Mouse (Mus musculus) hindbrain, embryonic 16.5 days (tissue): ENCODE measurements around the gene Epyc. TPM values are rescaled to one million over a fixed set of nuclear protein-coding genes. Genes with fewer than 3 reads are reported as not detected.

Experiments used
- ATAC-seq: fragments of 200-750 bp; cut with Nextera tagmentation; 2 replicates; pipeline ENCODE4 v1.8.0; 2017; ENCODE audit warnings: moderate TSS enrichment, moderate library complexity
- H3K27ac ChIP-seq: fragments of 300-500 bp; sonication (generic); 2 replicates; pipeline ENCODE4 v1.5.1; 2014; ENCODE audit warnings: low read depth, mild to moderate bottlenecking, control low read depth, low read length, moderate library complexity
- H3K27me3 ChIP-seq: fragments of 300-500 bp; sonication (generic); replicated peaks from 2 replicates; pipeline ENCODE4 v1.6.1; 2014; ENCODE audit warnings: low read length; ENCODE audit not compliant: control insufficient read depth, insufficient read depth
- H3K36me3 ChIP-seq: fragments of 300-500 bp; sonication (generic); 2 replicates; pipeline ENCODE4 v1.6.1; 2014; ENCODE audit warnings: mild to moderate bottlenecking, low read length, moderate library complexity, mixed read lengths; ENCODE audit not compliant: control insufficient read depth, insufficient read depth
- H3K4me1 ChIP-seq: fragments of 300-500 bp; sonication (generic); 2 replicates; pipeline ENCODE4 v1.6.1; 2014; ENCODE audit warnings: low read depth, low read length; ENCODE audit not compliant: control insufficient read depth, insufficient read depth
- H3K4me2 ChIP-seq: fragments of 300-500 bp; sonication (generic); 2 replicates; pipeline ENCODE4 v1.6.1; 2014; ENCODE audit warnings: mild to moderate bottlenecking, low read length, control low read depth, moderate library complexity
- H3K4me3 ChIP-seq: fragments of 300-500 bp; sonication (generic); 2 replicates; pipeline ENCODE4 v1.5.1; 2014; ENCODE audit warnings: mild to moderate bottlenecking, low read length, control low read depth, moderate library complexity
- H3K9ac ChIP-seq: fragments of 300-500 bp; sonication (generic); 2 replicates; pipeline ENCODE4 v1.6.1; 2014; ENCODE audit warnings: low read depth, mild to moderate bottlenecking, control low read depth, low read length, moderate library complexity
- H3K9me3 ChIP-seq: fragments of 300-500 bp; sonication (generic); 2 replicates; pipeline ENCODE4 v1.6.1; 2014; ENCODE audit warnings: mild to moderate bottlenecking, low read length, moderate library complexity; ENCODE audit not compliant: control insufficient read depth
- WGBS: fragments of 180-500 bp; shearing (Covaris S2); extraction: QIAGEN DNeasy Blood & Tissue Kit; methylation state at CpG from one replicate; pipeline ENCODE4 v1.1.7; 2014; 5-methylcytosine and 5-hydroxymethylcytosine counted together
- polyA plus RNA-seq: library from polyadenylated mRNA; unstranded; fragments of >200 nt; fragmentation: Nextera tagmentation; extraction: Ambion mirVana; gene quantifications from 2 replicates; pipeline ENCODE4 v1.2.1, GENCODE M21; 2015

Gene Epyc
- polyA plus RNA-seq = 0.21 and 1.2 TPM in 2 replicates

DNA sequence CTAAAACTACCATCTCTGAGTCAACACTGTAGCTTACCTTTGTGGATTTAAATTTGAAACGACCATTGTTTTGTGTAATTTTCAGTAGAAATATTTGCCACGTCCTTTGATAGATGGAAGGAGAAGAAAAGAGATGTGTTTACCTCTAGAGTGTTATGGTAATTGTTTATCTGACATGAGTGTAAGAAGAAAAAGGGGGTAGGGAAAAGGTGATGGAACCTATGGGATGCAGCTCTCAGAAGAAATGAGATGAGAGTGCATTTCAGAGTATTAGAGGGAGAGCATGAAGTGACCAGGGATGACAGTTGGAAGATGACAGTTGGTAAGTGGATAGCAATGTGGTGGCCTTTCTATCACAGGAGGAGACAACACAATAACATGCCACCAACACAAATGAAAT lies at the start of gene Epyc:
Epyc (plus strand) TSS at position 301 of the 400 bp plus-strand sequence.
- no peaks in the 10 kb centered on the region for H3K4me1 ChIP-seq
- WGBS = 86% methylated on average over 2 of the region's 2 CpGs
- H3K9ac ChIP-seq = no peak within 1 kb of the TSS
- no peak within 1 kb of the TSS for H3K4me2 ChIP-seq
- H3K4me3 ChIP-seq = no peak within 1 kb of the TSS
- no peaks in the 10 kb centered on the region for H3K9me3 ChIP-seq
- no peak within 1 kb of the TSS for H3K27ac ChIP-seq
- H3K27me3 ChIP-seq = no peaks in the 10 kb centered on the region
- no peak for ATAC-seq
- H3K36me3 ChIP-seq = no peaks in the 10 kb centered on the region

DNA sequence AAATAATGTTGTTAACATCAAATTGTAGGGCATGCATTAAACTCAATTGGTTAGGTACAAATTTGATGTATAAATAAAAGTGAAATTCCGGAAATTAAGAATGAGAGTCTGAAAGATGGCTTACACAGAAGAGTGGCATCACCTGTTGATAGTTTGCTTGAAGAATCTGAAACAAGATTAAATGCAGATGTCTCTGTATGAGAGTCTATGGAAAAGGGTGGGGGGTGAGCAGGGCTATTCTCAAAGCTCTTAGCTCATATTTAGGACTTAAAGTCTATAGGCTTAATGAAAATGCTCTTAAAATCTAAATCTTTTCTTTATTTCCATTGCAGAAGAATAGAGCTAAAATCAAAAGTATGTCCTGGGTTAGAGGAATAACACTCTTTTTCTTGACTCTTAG lies 48.2 kb upstream of the Epyc start:
- no peak for ATAC-seq
- no peaks in the 10 kb centered on the region for H3K4me1 ChIP-seq
- no peaks in the 10 kb centered on the region for H3K27me3 ChIP-seq
- H3K9ac ChIP-seq = no peak overlapping the region
- no peak overlapping the region for H3K4me3 ChIP-seq
- H3K27ac ChIP-seq = no peak overlapping the region
- no peak overlapping the region for H3K4me2 ChIP-seq
- H3K36me3 ChIP-seq = no peaks in the 10 kb centered on the region
- H3K9me3 ChIP-seq = no peaks in the 10 kb centered on the region
- 87% methylated on average over 1 of the region's 1 CpGs for WGBS

DNA sequence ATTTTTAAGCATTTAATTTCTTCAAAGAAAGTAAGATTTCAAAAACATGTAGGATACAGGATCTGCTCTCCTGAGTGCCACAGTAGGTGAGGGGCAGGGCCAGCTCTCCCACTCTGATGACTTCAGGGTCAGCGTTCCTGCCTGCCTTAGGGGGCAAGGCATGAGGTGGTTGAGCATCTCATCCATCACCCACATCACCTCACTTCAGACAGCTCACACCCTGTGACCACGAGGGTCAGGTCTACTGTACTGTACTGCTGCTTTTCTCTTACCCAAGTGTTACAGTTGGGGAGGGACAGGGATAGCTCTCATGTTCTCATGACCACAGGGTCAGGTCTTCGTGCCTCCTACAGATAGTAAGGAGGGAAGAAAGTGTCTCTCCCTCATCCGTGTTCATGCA lies 42.1 kb upstream of the Epyc start:
- Histone ChIP-seq H3K9ac (no peak overlapping the region), H3K4me1 (no peaks in the 10 kb centered on the region), H3K4me3 (no peak overlapping the region), H3K36me3 (no peaks in the 10 kb centered on the region), H3K27ac (no peak overlapping the region), H3K9me3 (no peaks in the 10 kb centered on the region), H3K4me2 (no peak overlapping the region), H3K27me3 (no peaks in the 10 kb centered on the region)
- ATAC-seq = no peak
- 78% methylated on average over 4 of the region's 4 CpGs for WGBS

DNA sequence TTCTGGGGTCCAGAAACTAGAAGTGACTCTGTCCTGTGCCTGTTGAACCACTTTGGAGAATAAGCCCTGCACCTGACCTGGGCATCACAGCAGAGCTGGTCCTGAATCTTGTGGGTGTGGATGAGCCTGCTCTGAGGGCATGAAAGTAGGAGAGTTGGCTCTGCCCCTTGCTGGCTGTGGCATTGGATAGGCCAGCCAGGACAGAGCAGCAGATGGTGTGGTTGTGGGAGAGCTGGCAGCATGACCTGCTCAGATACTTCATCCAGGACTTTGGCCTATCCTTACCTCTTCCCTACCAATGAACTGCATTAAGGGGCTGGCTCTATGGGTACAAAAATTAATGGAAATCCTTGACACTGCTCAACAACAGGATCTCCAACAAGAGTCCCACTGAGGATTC lies 40.6 kb upstream of the Epyc start:
- no peak for ATAC-seq
- Histone ChIP-seq H3K9ac (no peak overlapping the region), H3K9me3 (no peaks in the 10 kb centered on the region), H3K4me2 (no peak overlapping the region), H3K4me3 (no peak overlapping the region), H3K4me1 (no peaks in the 10 kb centered on the region), H3K27me3 (no peaks in the 10 kb centered on the region), H3K36me3 (no peaks in the 10 kb centered on the region), H3K27ac (no peak overlapping the region)

DNA sequence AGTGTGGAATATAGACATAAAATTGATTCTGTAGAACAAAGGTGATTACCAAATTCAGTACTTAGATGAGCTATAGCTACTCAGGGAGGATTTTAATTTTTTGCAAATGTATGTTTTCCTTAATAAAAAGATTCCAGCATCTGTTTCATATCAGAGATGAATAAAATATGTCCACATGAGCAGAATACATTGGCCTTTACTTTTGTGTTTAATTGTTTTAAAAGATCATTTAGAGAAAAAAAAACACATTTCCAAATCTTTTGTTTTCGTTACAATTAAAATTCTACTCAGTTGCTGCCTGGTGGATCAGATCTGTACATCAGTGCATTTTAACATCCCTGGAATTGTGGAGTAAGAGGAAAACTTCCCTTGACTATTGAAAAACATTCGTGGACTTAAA lies 37.3 kb upstream of the Epyc start, which contains the start of gene Kera:
Kera (plus strand) TSS at position 301 of the 400 bp plus-strand sequence.
- H3K9me3 ChIP-seq = no peaks in the 10 kb centered on the region
- no peak for ATAC-seq
- H3K4me2 ChIP-seq = no peak within 1 kb of the TSS
- no peaks in the 10 kb centered on the region for H3K36me3 ChIP-seq
- H3K4me3 ChIP-seq = no peak within 1 kb of the TSS
- WGBS = 79% methylated on average over 2 of the region's 2 CpGs
- H3K4me1 ChIP-seq = no peaks in the 10 kb centered on the region
- H3K27ac ChIP-seq = no peak within 1 kb of the TSS
- no peaks in the 10 kb centered on the region for H3K27me3 ChIP-seq
- H3K9ac ChIP-seq = no peak within 1 kb of the TSS

DNA sequence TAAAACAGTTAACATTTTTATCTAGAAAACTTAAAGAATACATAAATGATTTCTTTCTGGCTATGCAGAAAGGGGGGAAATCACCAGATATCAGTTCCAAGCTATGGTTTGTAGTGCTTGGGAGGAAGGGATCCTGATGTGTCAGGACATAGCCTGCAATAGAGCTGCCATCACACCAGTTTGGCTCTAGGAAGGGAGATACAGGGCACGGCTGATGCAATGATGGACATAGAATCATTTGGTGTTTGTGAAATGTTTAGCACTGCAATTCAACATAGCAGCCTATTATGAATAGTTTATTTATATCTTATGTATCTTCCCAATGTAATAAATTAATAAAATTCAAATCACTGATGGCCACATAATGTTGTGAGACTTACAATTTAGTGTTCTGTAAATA lies 21.5 kb upstream of the Epyc start:
- Histone ChIP-seq H3K4me2 (no peak overlapping the region), H3K4me3 (no peak overlapping the region), H3K9me3 (no peaks in the 10 kb centered on the region), H3K27ac (no peak overlapping the region), H3K36me3 (no peaks in the 10 kb centered on the region), H3K27me3 (no peaks in the 10 kb centered on the region), H3K9ac (no peak overlapping the region), H3K4me1 (no peaks in the 10 kb centered on the region)
- 96% methylated on average over 1 of the region's 1 CpGs for WGBS
- no peak for ATAC-seq

DNA sequence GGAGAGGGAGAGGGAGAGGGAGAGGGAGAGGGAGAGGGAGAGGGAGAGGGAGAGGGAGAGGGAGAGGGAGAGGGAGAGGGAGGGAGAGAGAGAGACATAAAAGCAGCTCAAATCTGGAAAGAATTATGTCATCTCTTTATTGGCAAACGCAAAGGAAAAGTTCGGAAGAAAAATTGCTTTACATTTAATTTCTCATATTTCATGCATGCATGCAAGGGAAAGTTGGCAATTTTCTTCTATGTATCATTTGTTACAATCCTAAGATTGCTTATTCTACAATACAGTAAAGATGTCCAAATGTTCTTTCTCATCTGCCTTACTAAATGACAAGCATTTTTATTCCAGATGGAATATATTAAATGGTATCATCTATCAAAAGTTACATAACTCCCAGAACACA lies 19.5 kb upstream of the Epyc start:
- Histone ChIP-seq H3K9ac (no peak overlapping the region), H3K36me3 (no peaks in the 10 kb centered on the region), H3K4me3 (no peak overlapping the region), H3K27ac (no peak overlapping the region), H3K9me3 (no peaks in the 10 kb centered on the region), H3K4me2 (no peak overlapping the region), H3K27me3 (no peaks in the 10 kb centered on the region), H3K4me1 (no peaks in the 10 kb centered on the region)
- WGBS = 73% methylated on average over 2 of the region's 2 CpGs
- ATAC-seq = no peak

DNA sequence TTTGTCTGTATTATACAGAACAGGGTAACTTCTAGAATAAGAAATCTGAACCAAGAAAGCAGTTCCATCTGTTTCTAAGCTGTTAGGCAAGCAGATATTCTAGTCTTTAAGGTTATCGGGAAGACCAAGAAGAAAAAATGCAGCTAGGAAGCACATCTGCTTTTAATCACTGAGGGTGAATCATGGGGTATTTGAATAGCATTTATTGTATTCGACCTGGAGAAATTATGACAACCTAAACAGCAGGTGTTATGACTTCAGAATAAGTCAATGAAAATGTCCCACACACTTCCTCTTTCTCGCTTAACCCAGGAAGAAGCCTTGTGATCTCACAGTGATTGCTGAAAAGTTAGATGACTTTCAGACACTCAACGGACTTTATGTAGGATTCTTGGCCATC lies 18.8 kb upstream of the Epyc start:
- no peak for ATAC-seq
- H3K27me3 ChIP-seq = no peaks in the 10 kb centered on the region
- no peak overlapping the region for H3K4me3 ChIP-seq
- no peaks in the 10 kb centered on the region for H3K4me1 ChIP-seq
- no peak overlapping the region for H3K27ac ChIP-seq
- no peak overlapping the region for H3K9ac ChIP-seq
- WGBS = 70% methylated on average over 4 of the region's 4 CpGs
- H3K4me2 ChIP-seq = no peak overlapping the region
- no peaks in the 10 kb centered on the region for H3K9me3 ChIP-seq
- no peaks in the 10 kb centered on the region for H3K36me3 ChIP-seq

DNA sequence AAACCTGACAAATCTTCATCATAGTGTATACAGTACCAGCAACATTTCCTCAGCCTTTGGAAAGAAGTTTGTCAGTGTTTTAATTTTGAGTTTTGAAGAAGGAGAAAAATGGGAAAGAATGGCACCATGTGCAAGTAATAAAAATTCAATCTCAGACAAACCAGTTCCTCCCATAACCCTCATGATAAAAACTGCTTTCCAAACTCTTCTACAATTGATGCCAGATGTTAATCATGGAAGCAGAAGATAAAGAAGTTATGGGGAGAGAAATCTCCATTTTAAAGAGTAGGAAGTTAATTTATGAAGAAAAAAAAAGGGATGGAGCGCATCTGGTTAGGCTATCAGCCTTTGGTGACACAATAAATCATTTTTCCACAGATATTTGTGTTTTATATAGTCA lies 17.3 kb upstream of the Epyc start:
- Histone ChIP-seq H3K4me3 (no peak overlapping the region), H3K27me3 (no peaks in the 10 kb centered on the region), H3K9me3 (no peaks in the 10 kb centered on the region), H3K27ac (no peak overlapping the region), H3K4me1 (no peaks in the 10 kb centered on the region), H3K9ac (no peak overlapping the region), H3K36me3 (no peaks in the 10 kb centered on the region), H3K4me2 (no peak overlapping the region)
- WGBS = 84% methylated on average over 1 of the region's 1 CpGs
- ATAC-seq = no peak

DNA sequence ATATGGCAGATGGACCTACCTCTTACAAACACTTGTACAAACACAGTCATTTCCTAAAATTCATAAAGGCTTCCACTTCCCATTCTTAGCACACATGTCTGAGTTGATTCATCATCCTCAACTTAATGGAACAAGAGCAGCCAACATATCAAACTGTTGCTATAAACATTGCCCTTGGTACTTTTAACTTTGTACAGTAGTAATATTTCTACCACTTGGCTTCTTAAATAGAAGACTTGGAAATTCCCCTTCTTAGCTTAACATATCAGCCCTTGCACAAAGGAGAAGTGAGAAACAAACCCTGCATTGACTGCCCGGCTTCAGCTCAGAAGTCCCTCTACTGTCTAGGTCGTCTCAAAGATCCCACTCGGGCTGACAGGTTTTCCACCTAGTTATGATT lies 12.8 kb upstream of the Epyc start:
- Histone ChIP-seq H3K4me3 (no peak overlapping the region), H3K4me1 (no peaks in the 10 kb centered on the region), H3K27ac (no peak overlapping the region), H3K27me3 (no peaks in the 10 kb centered on the region), H3K36me3 (no peaks in the 10 kb centered on the region), H3K9me3 (no peaks in the 10 kb centered on the region), H3K4me2 (no peak overlapping the region), H3K9ac (no peak overlapping the region)
- WGBS = 92% methylated on average over 3 of the region's 3 CpGs
- no peak for ATAC-seq
